Mouse (Mus musculus) embryonic facial prominence, embryonic 14.5 days (tissue): ENCODE data around the gene Iqsec2. TPM values are rescaled to one million over a fixed set of nuclear protein-coding genes. Genes with fewer than 3 reads are reported as not detected.

ENCODE experiments used
- ATAC-seq: fragments of 200-750 bp; cut with Nextera tagmentation; 2 replicates; pipeline ENCODE4 v1.8.0; 2017; ENCODE audit warnings: low read depth, moderate number of reproducible peaks, moderate TSS enrichment
- DNase-seq: peaks from one replicate; pipeline ENCODE4 v3.0.0-alpha.2; 2015; ENCODE audit warnings: low spot score
- H3K27ac ChIP-seq: fragments of 300-500 bp; sonication (generic); replicated peaks from 2 replicates; pipeline ENCODE4 v1.5.1; 2014; ENCODE audit warnings: low read depth, mild to moderate bottlenecking, low read length, moderate library complexity
- H3K27me3 ChIP-seq: fragments of 300-500 bp; sonication (generic); replicated peaks from 2 replicates; pipeline ENCODE4 v1.6.1; 2014; ENCODE audit warnings: low read length; ENCODE audit not compliant: control insufficient read depth, insufficient read depth
- H3K36me3 ChIP-seq: fragments of 300-500 bp; sonication (generic); 2 replicates; pipeline ENCODE4 v1.6.1; 2014; ENCODE audit warnings: low read length, mixed read lengths; ENCODE audit not compliant: control insufficient read depth, insufficient read depth
- H3K4me1 ChIP-seq: fragments of 300-500 bp; sonication (generic); 2 replicates; pipeline ENCODE4 v1.6.1; 2014; ENCODE audit warnings: antibody characterized with exemption, low read length; ENCODE audit not compliant: control insufficient read depth, insufficient read depth
- H3K4me2 ChIP-seq: fragments of 300-500 bp; sonication (generic); 2 replicates; pipeline ENCODE4 v1.6.1; 2014; ENCODE audit warnings: low read depth, mild to moderate bottlenecking, low read length, moderate library complexity, mixed read lengths
- H3K4me3 ChIP-seq: fragments of 300-500 bp; sonication (generic); 2 replicates; pipeline ENCODE4 v1.5.1; 2014; ENCODE audit warnings: low read depth, mild to moderate bottlenecking, low read length
- H3K9ac ChIP-seq: fragments of 300-500 bp; sonication (generic); 2 replicates; pipeline ENCODE4 v1.6.1; 2014; ENCODE audit warnings: low read depth, mild to moderate bottlenecking, low read length, moderate library complexity, mixed read lengths
- H3K9me3 ChIP-seq: fragments of 300-500 bp; sonication (generic); 2 replicates; pipeline ENCODE4 v1.6.1; 2016; ENCODE audit warnings: low read length; ENCODE audit not compliant: control insufficient read depth
- WGBS: fragments of 180-500 bp; shearing (Covaris S2); extraction: QIAGEN DNeasy Blood & Tissue Kit; methylation state at CpG from one replicate; pipeline ENCODE4 v1.1.7; 2014; 5-methylcytosine and 5-hydroxymethylcytosine counted together
- polyA plus RNA-seq: library from polyadenylated mRNA; unstranded; fragments of >200 nt; fragmentation: Nextera tagmentation; extraction: Ambion mirVana; gene quantifications from 2 replicates; pipeline ENCODE4 v1.2.1, GENCODE M21; 2014

Iqsec2 gene
- polyA plus RNA-seq, 1 experiment from 2014 or later = 5.6 TPM

- WGBS = 73% methylated on average over 2 of the region's 2 CpGs
- H3K9me3 ChIP-seq = no peaks in the 10 kb centered on the region
- H3K9ac ChIP-seq = no peak overlapping the region
- H3K4me1 ChIP-seq = no peaks in the 10 kb centered on the region
- ATAC-seq (no peak), DNase-seq (no peak)
- peaks cover 52% of the 10 kb centered on the region for H3K27me3 ChIP-seq
- H3K36me3 ChIP-seq = no peaks in the 10 kb centered on the region
- no peak overlapping the region for H3K27ac ChIP-seq
- no peak overlapping the region for H3K4me3 ChIP-seq
- H3K4me2 ChIP-seq = 0 out of 2 replicates have a peak overlapping the region, but pooled peaks have one; percentile 76
Observed at GRCm38 (mm10) chrX:152146691-152147090, 2.6 kb downstream of the Iqsec2 start.

- Histone ChIP-seq H3K27ac (no peak overlapping the region), H3K4me3 (no peak overlapping the region), H3K9ac (no peak overlapping the region), H3K27me3 (peaks cover 48% of the 10 kb centered on the region), H3K36me3 (no peaks in the 10 kb centered on the region), H3K4me2 (no peak overlapping the region), H3K4me1 (no peaks in the 10 kb centered on the region), H3K9me3 (no peaks in the 10 kb centered on the region)
- peak; percentile 68 for DNase-seq
- ATAC-seq = peak; percentile 87
- 28% methylated on average over 5 of the region's 5 CpGs for WGBS
Observed at GRCm38 (mm10) chrX:152147451-152148116, 3.5 kb downstream of the Iqsec2 start.

- WGBS = 73% methylated on average over 5 of the region's 5 CpGs
- Histone ChIP-seq H3K4me3 (no peak overlapping the region), H3K9ac (no peak overlapping the region), H3K27me3 (peaks cover 43% of the 10 kb centered on the region), H3K9me3 (no peaks in the 10 kb centered on the region), H3K36me3 (no peaks in the 10 kb centered on the region), H3K27ac (no peak overlapping the region), H3K4me2 (no peak overlapping the region), H3K4me1 (no peaks in the 10 kb centered on the region)
- DNase-seq (no peak), ATAC-seq (no peak)
Observed at GRCm38 (mm10) chrX:152148706-152149105, 4.6 kb downstream of the Iqsec2 start.

GRCm38 (mm10) chrX:152151709-152152108 is 7.6 kb downstream of the Iqsec2 start:
- Histone ChIP-seq H3K27ac (no peak overlapping the region), H3K4me3 (no peak overlapping the region), H3K4me2 (no peak overlapping the region), H3K9ac (no peak overlapping the region), H3K36me3 (no peaks in the 10 kb centered on the region), H3K4me1 (no peaks in the 10 kb centered on the region), H3K27me3 (peaks cover 22% of the 10 kb centered on the region; the same call in 1 of the 2 replicates), H3K9me3 (no peaks in the 10 kb centered on the region)
- WGBS = 12% methylated on average over 6 of the region's 6 CpGs
- ATAC-seq (0 out of 2 replicates have a peak, but pooled peaks have one; percentile 53), DNase-seq (peak; percentile 50)

- H3K9me3 ChIP-seq = no peaks in the 10 kb centered on the region
- H3K27me3 ChIP-seq = peaks cover 26% of the 10 kb centered on the region
- no peaks in the 10 kb centered on the region for H3K4me1 ChIP-seq
- no peak overlapping the region for H3K4me3 ChIP-seq
- H3K4me2 ChIP-seq = no peak overlapping the region
- DNase-seq (no peak), ATAC-seq (no peak)
- WGBS = 66% methylated on average over 3 of the region's 3 CpGs
- no peak overlapping the region for H3K27ac ChIP-seq
- H3K36me3 ChIP-seq = no peaks in the 10 kb centered on the region
- no peak overlapping the region for H3K9ac ChIP-seq
Observed at GRCm38 (mm10) chrX:152158294-152158693, 14.2 kb downstream of the Iqsec2 start.

- WGBS = 86% methylated on average over 4 of the region's 4 CpGs
- Histone ChIP-seq H3K9me3 (no peaks in the 10 kb centered on the region), H3K4me3 (no peak overlapping the region), H3K4me2 (no peak overlapping the region), H3K4me1 (no peaks in the 10 kb centered on the region), H3K36me3 (no peaks in the 10 kb centered on the region), H3K9ac (no peak overlapping the region), H3K27me3 (peaks cover 37% of the 10 kb centered on the region), H3K27ac (no peak overlapping the region)
- ATAC-seq = no peak
- no peak for DNase-seq
Observed at GRCm38 (mm10) chrX:152161404-152161803, 17.3 kb downstream of the Iqsec2 start.

- Histone ChIP-seq H3K4me1 (no peaks in the 10 kb centered on the region), H3K9ac (no peak overlapping the region), H3K4me2 (no peak overlapping the region), H3K36me3 (no peaks in the 10 kb centered on the region), H3K9me3 (no peaks in the 10 kb centered on the region), H3K27ac (no peak overlapping the region), H3K4me3 (no peak overlapping the region), H3K27me3 (peaks cover 34% of the 10 kb centered on the region)
- DNase-seq (no peak), ATAC-seq (no peak)
Observed at GRCm38 (mm10) chrX:152164061-152164460, 20.0 kb downstream of the Iqsec2 start.

GRCm38 (mm10) chrX:152166161-152166560 is 22.1 kb downstream of the Iqsec2 start:
- H3K36me3 ChIP-seq = no peaks in the 10 kb centered on the region
- H3K27me3 ChIP-seq = peaks cover 42% of the 10 kb centered on the region
- WGBS = 83% methylated on average over 6 of the region's 6 CpGs
- H3K9me3 ChIP-seq = no peaks in the 10 kb centered on the region
- H3K4me2 ChIP-seq = no peak overlapping the region
- H3K9ac ChIP-seq = no peak overlapping the region
- no peak overlapping the region for H3K4me3 ChIP-seq
- ATAC-seq (no peak), DNase-seq (no peak)
- no peak overlapping the region for H3K27ac ChIP-seq
- H3K4me1 ChIP-seq = no peaks in the 10 kb centered on the region; the same call in 1 of the 2 replicates

GRCm38 (mm10) chrX:152168521-152168920 is 24.5 kb downstream of the Iqsec2 start:
- H3K9me3 ChIP-seq = no peaks in the 10 kb centered on the region
- no peak for DNase-seq
- no peaks in the 10 kb centered on the region for H3K36me3 ChIP-seq
- no peak overlapping the region for H3K4me3 ChIP-seq
- H3K27me3 ChIP-seq = peaks cover 44% of the 10 kb centered on the region
- no peaks in the 10 kb centered on the region; the same call in none of the 2 replicates for H3K4me1 ChIP-seq
- WGBS = 64% methylated on average over 1 of the region's 1 CpGs
- H3K4me2 ChIP-seq = no peak overlapping the region
- ATAC-seq = no peak
- H3K27ac ChIP-seq = no peak overlapping the region
- no peak overlapping the region for H3K9ac ChIP-seq
